Mouse (Mus musculus) stomach, postnatal 0 days (tissue): ENCODE results near the gene Nkap. TPM values are rescaled to one million over a fixed set of nuclear protein-coding genes. Genes with fewer than 3 reads are reported as not detected.
A peak's percentile ranks its signal among the peaks of the same experiment; 100 is the strongest.
"Not testable (repeated sequence)": the region's sequence is repeated elsewhere in the genome, so short reads cannot be mapped to it uniquely, and the experiment has no call there.

Source experiments
- ATAC-seq: fragments of 200-750 bp; cut with Nextera tagmentation; 2 replicates; pipeline ENCODE4 v1.8.0; 2017; ENCODE audit not compliant: low FRiP score, low TSS enrichment
- DNase-seq: peaks from one replicate; pipeline ENCODE4 v3.0.0-alpha.2; 2016; ENCODE audit warnings: low spot score
- H3K27ac ChIP-seq: fragments of 300-500 bp; sonication (generic); replicated peaks from 2 replicates; pipeline ENCODE4 v1.5.1; 2014; ENCODE audit warnings: mild to moderate bottlenecking, control low read depth
- H3K27me3 ChIP-seq: fragments of 300-500 bp; sonication (generic); 2 replicates; pipeline ENCODE4 v1.6.1; 2014; ENCODE audit warnings: low read length; ENCODE audit not compliant: control insufficient read depth, insufficient read depth
- H3K36me3 ChIP-seq: fragments of 300-500 bp; sonication (generic); 2 replicates; pipeline ENCODE4 v1.6.1; 2014; ENCODE audit warnings: low read length, mixed read lengths; ENCODE audit not compliant: control insufficient read depth, insufficient read depth
- H3K4me1 ChIP-seq: fragments of 300-500 bp; sonication (generic); replicated peaks from 2 replicates; pipeline ENCODE4 v1.6.1; 2014; ENCODE audit warnings: antibody characterized with exemption; ENCODE audit not compliant: control insufficient read depth, insufficient read depth
- H3K4me2 ChIP-seq: fragments of 300-500 bp; sonication (generic); replicated peaks from 2 replicates; pipeline ENCODE4 v1.6.1; 2014; ENCODE audit warnings: low read depth, mild to moderate bottlenecking, control low read depth, moderate library complexity
- H3K4me3 ChIP-seq: fragments of 300-500 bp; sonication (generic); 2 replicates; pipeline ENCODE4 v1.5.1; 2014; ENCODE audit warnings: low read depth, low read length, control low read depth
- H3K9ac ChIP-seq: fragments of 300-500 bp; sonication (generic); 2 replicates; pipeline ENCODE4 v1.6.1; 2014; ENCODE audit warnings: mild to moderate bottlenecking, low read length, control low read depth, mixed read lengths
- H3K9me3 ChIP-seq: fragments of 300-500 bp; sonication (generic); 2 replicates; pipeline ENCODE4 v1.6.1; 2016; ENCODE audit warnings: low read length; ENCODE audit not compliant: control insufficient read depth
- CTCF ChIP-seq: IDR thresholded peaks from 2 replicates; pipeline ENCODE4 v1.5.1; 2016; ENCODE audit warnings: antibody characterized with exemption, low read depth, mild to moderate bottlenecking, moderate library complexity
- EP300 ChIP-seq: optimal IDR thresholded peaks from 2 replicates; pipeline ENCODE3; 2016; ENCODE audit warnings: antibody characterized with exemption
- WGBS: fragments of 180-500 bp; shearing (Covaris S2); extraction: QIAGEN DNeasy Blood & Tissue Kit; methylation state at CpG from one replicate; pipeline ENCODE4 v1.1.7; 2014; 5-methylcytosine and 5-hydroxymethylcytosine counted together
- polyA plus RNA-seq: library from polyadenylated mRNA; unstranded; fragments of >200 nt; fragmentation: Nextera tagmentation; extraction: Ambion mirVana; gene quantifications from 2 replicates; pipeline ENCODE4 v1.2.1, GENCODE M21; 2015

Nkap gene
- polyA plus RNA-seq, 1 experiment from 2014 or later, result 6.9 TPM

- Histone ChIP-seq H3K4me3 (no peak overlapping the region), H3K27ac (no peak overlapping the region), H3K9ac (no peak overlapping the region), H3K36me3 (no peaks in the 10 kb centered on the region), H3K27me3 (no peaks in the 10 kb centered on the region), H3K4me2 (no peak overlapping the region), H3K9me3 (no peaks in the 10 kb centered on the region), H3K4me1 (no peaks in the 10 kb centered on the region)
- ATAC-seq, result no peak
- no peak for DNase-seq
- TF ChIP-seq EP300 (no peak), CTCF (no peak)
- WGBS, result 74% methylated on average over 18 of the region's 18 CpGs
Measured at GRCm38 (mm10) chrX:37163115-37163514, 36.5 kb downstream of the Nkap start.

DNA sequence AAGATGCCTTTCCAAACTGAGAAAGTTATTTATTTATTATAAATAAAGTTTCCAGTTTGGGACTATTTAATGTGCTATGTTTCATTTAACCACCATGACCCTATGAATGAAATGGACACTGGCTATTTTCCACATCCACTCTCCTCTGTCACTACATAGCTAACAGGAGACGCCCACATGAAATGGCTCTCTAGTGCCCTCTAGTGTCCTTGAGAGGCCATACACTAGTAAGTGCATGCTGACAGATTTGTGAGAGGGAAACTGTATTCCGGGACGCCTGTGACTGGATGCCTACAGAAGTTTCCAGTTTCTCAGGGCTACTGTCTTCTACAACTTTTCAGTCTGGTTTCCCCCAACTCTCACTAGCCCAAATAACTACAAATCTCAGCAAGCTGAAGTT is 40.5 kb downstream of the Nkap start:
- Histone ChIP-seq H3K27me3 (no peaks in the 10 kb centered on the region), H3K4me2 (no peak overlapping the region), H3K27ac (no peak overlapping the region), H3K9ac (no peak overlapping the region), H3K4me3 (no peak overlapping the region), H3K9me3 (no peaks in the 10 kb centered on the region), H3K36me3 (no peaks in the 10 kb centered on the region), H3K4me1 (no peaks in the 10 kb centered on the region)
- DNase-seq (peak; percentile 22), ATAC-seq (no peak; the same call in 1 of the 2 replicates)
- TF ChIP-seq EP300 (no peak), CTCF (peak; percentile 76)
- 40% methylated on average over 3 of the region's 3 CpGs for WGBS

DNA sequence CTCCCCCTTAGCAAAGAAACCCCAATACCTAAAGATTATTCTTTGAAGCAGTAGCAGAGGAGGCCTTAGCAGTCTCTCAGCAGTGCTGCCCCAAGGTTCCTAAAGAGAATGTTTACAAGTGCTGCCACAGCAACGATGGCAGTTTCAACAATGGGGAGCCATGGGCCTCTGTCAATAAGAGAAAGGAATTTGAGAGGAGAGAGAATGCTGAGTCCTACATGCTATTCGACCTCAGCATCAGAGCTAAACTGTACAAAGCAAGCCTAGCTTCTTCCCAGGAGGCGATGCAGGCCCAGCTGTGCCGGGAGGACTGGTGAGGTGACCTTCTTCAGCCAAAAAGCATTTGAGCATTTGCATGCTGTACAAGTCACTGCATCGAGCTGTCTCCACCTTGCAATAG is 42.1 kb downstream of the Nkap start, which contains the start of gene Akap14:
TSS of gene Akap14 (minus strand) at position 101 of the 400 bp plus-strand sequence.
- 43% methylated on average over 5 of the region's 5 CpGs for WGBS
- no peak for TF ChIP-seq CTCF
- TF ChIP-seq EP300, result no peak
- DNase-seq (no peak), ATAC-seq (no peak)
- H3K4me1 ChIP-seq, result no peaks in the 10 kb centered on the region
- no peaks in the 10 kb centered on the region for H3K27me3 ChIP-seq
- H3K36me3 ChIP-seq, result no peaks in the 10 kb centered on the region
- no peak within 1 kb of the TSS for H3K4me2 ChIP-seq
- H3K27ac ChIP-seq, result no peak within 1 kb of the TSS
- H3K9me3 ChIP-seq, result no peaks in the 10 kb centered on the region
- no peak within 1 kb of the TSS for H3K4me3 ChIP-seq
- no peak within 1 kb of the TSS for H3K9ac ChIP-seq

- not testable (repeated sequence) for H3K27me3 ChIP-seq, H3K36me3 ChIP-seq, H3K4me2 ChIP-seq, H3K4me1 ChIP-seq, H3K4me3 ChIP-seq, H3K27ac ChIP-seq, H3K9me3 ChIP-seq, DNase-seq, ATAC-seq, H3K9ac ChIP-seq
- WGBS, result 59% methylated on average over 8 of the region's 8 CpGs
Measured at GRCm38 (mm10) chrX:37184401-37184800, 57.8 kb downstream of the Nkap start.

GRCm38 (mm10) chrX:37190755-37191104 is 64.1 kb downstream of the Nkap start:
- peak overlapping the region; percentile 52 for H3K9ac ChIP-seq
- no peak for DNase-seq

DNA sequence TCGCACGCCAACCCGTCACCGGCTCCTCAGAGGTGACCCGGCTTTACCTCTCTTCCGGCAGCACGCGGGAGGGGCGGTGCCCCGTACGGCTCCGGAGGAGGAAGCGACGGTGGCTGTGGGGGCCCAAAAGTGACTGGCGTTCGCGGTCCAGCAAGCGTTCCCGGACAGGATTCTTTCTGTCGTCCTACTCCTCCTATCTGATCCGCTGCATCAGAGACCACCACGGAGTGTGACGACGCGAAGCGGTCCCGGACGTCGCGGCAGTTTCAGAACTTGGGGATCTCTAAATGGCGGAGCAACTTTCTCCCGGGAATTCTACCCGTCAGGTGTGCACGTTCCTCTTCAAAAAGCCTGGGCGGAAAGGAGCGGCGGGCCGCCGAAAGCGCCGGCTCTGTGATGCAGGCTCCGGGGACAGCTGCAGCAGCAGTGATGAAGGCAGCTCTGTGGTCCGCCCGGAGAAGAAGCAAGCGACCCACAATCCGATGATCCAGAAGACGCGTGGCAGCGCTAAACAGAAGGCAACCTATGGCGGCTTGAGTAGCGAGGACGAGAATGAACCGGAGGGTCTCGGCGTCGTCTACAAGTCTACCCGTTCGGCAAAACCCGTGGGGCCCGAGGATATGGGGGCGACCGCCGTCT is 64.6 kb downstream of the Nkap start, which contains the start of the genes Ndufa1 and Rnf113a1:
TSS of gene Ndufa1 (minus strand) at position 59 of the 639 bp plus-strand sequence.
TSS of gene Rnf113a1 (plus strand) at position 141 of the 639 bp plus-strand sequence.
- WGBS, result 12% methylated on average over 54 of the region's 63 CpGs
- Histone ChIP-seq H3K4me2 (peak within 1 kb of the TSS; percentile 58), H3K27me3 (no peaks in the 10 kb centered on the region), H3K27ac (peak within 1 kb of the TSS; percentile 61; the same call in 1 of the 2 replicates), H3K4me3 (peak within 1 kb of the TSS; percentile 53), H3K9ac (peak within 1 kb of the TSS; percentile 61), H3K4me1 (no peaks in the 10 kb centered on the region), H3K9me3 (no peaks in the 10 kb centered on the region), H3K36me3 (no peaks in the 10 kb centered on the region)
- TF ChIP-seq EP300, result no peak
- TF ChIP-seq CTCF, result no peak
- ATAC-seq, result peak; percentile 93
- peak; percentile 85 for DNase-seq

More at GRCm38 (mm10) chrX:37190755-37191104, 64.1 kb downstream of the Nkap start:
- Histone ChIP-seq H3K27ac (no peak overlapping the region), H3K36me3 (no peaks in the 10 kb centered on the region), H3K27me3 (no peaks in the 10 kb centered on the region), H3K4me3 (peak overlapping the region; percentile 53), H3K4me2 (peak overlapping the region; percentile 58), H3K9me3 (no peaks in the 10 kb centered on the region), H3K4me1 (no peaks in the 10 kb centered on the region)
- no peak for TF ChIP-seq CTCF
- no peak for TF ChIP-seq EP300
- WGBS, result 16% methylated on average over 20 of the region's 20 CpGs
- ATAC-seq, result peak; percentile 54
